Mouse (Mus musculus) spleen, adult 2 months (tissue): ENCODE measurements around the gene Skil. TPM values are rescaled to one million over a fixed set of nuclear protein-coding genes. Genes with fewer than 3 reads are reported as not detected.
"Not testable (repeated sequence)": the region's sequence is repeated elsewhere in the genome, so short reads cannot be mapped to it uniquely, and the experiment has no call there.

Experiments
- DNase-seq, 2 experiments: peaks; one replicate each; pipeline versions ENCODE4 v3.0.0 to v3.0.0-alpha.2; 2012 to 2021; ENCODE audit warnings: low spot score in 2 of 2, low read depth in 1 of 2
- H3K27ac ChIP-seq: fragments of 200-500 bp; 2 replicates; pipeline ENCODE4 v1.5.1; 2012; ENCODE audit warnings: low read length, inconsistent platforms; ENCODE audit not compliant: insufficient read depth
- H3K27me3 ChIP-seq: fragments of 200-500 bp; 2 replicates; pipeline ENCODE4 v1.6.1; 2012; ENCODE audit warnings: mild to moderate bottlenecking, moderate library complexity, low read length, inconsistent platforms; ENCODE audit not compliant: control insufficient read depth, insufficient read depth
- H3K36me3 ChIP-seq: fragments of 200-500 bp; 2 replicates; pipeline ENCODE4 v1.6.1; 2012; ENCODE audit warnings: mild to moderate bottlenecking, low read length, inconsistent platforms; ENCODE audit not compliant: control insufficient read depth, insufficient read depth
- H3K4me1 ChIP-seq: fragments of 200-500 bp; 2 replicates; pipeline ENCODE4 v1.6.1; 2011; ENCODE audit warnings: inconsistent platforms; ENCODE audit not compliant: control insufficient read depth, insufficient read depth, insufficient read length
- H3K4me3 ChIP-seq: fragments of 200-500 bp; 2 replicates; pipeline ENCODE4 v1.5.1; 2011; ENCODE audit warnings: mild to moderate bottlenecking, inconsistent platforms; ENCODE audit not compliant: insufficient read depth, insufficient read length; ENCODE audit errors: extremely low read depth
- CTCF ChIP-seq: fragments of 200-500 bp; IDR thresholded peaks from 2 replicates; pipeline ENCODE4 v1.5.1; 2011; ENCODE audit warnings: mild to moderate bottlenecking, inconsistent platforms; ENCODE audit not compliant: insufficient read depth, insufficient read length, insufficient replicate concordance; ENCODE audit errors: extremely low read depth
- POLR2A ChIP-seq: fragments of 200-500 bp; IDR thresholded peaks from 2 replicates; pipeline ENCODE4 v1.6.1; 2011; ENCODE audit warnings: low read depth, low read length, inconsistent platforms
- WGBS: fragments of 180-500 bp; shearing (Covaris S2); methylation state at CpG from one replicate; pipeline ENCODE4 v1.1.7; 2018; 5-methylcytosine and 5-hydroxymethylcytosine counted together
- polyA plus RNA-seq: library from polyadenylated mRNA; depleted of rRNA; stranded (reverse); fragments of >200 nt; gene quantifications from 2 replicates; pipeline ENCODE4 v1.2.3, GENCODE M21; 2012

Skil gene
- polyA plus RNA-seq, 1 experiment, result 4.7 TPM

- Histone ChIP-seq H3K4me3 (no peak overlapping the region), H3K36me3 (peaks cover 19% of the 10 kb centered on the region), H3K27ac (no peak overlapping the region), H3K27me3 (no peaks in the 10 kb centered on the region), H3K4me1 (no peaks in the 10 kb centered on the region)
- WGBS, result 96% methylated on average over 4 of the region's 4 CpGs
- no peak for TF ChIP-seq CTCF
- no peak for TF ChIP-seq POLR2A
- no peak for DNase-seq
These were observed 28.2 kb downstream of the Skil start for GRCm38 (mm10) chr3:31123098-31123497.

- Histone ChIP-seq H3K4me1 (no peaks in the 10 kb centered on the region), H3K4me3 (no peak overlapping the region), H3K27me3 (no peaks in the 10 kb centered on the region), H3K27ac (no peak overlapping the region), H3K36me3 (peaks cover 8% of the 10 kb centered on the region)
- TF ChIP-seq POLR2A, result no peak
- no peak for TF ChIP-seq CTCF
- 40% methylated on average over 4 of the region's 4 CpGs for WGBS
- DNase-seq, result no peak
These were observed 31.4 kb downstream of the Skil start for GRCm38 (mm10) chr3:31126303-31126702.

DNA sequence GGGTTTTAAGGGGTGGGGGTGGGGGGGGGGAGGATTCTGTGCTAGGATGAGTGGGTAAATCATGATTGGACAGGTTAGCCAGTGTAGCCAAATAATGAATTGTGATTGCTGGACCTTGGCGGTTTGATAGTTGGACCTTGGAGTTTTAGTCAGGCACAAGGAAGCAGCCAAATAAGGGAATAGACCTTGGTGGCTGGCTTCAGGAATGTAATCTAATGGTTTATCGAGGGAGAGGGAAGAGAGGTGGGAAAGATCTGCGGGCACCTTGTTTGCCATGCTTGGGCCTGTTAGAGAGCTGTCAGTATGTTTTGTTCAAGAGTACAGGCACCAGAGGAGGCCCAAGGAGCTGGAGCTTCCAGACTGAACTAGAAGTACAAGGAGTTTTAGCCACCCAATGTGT, 32.0 kb downstream of the Skil start:
- TF ChIP-seq POLR2A (no peak), CTCF (no peak)
- Histone ChIP-seq H3K27me3 (no peaks in the 10 kb centered on the region), H3K36me3 (peaks cover 7% of the 10 kb centered on the region), H3K4me3 (no peak overlapping the region), H3K27ac (no peak overlapping the region), H3K4me1 (no peaks in the 10 kb centered on the region)
- WGBS, result 87% methylated on average over 3 of the region's 3 CpGs
- no peak for DNase-seq

DNA sequence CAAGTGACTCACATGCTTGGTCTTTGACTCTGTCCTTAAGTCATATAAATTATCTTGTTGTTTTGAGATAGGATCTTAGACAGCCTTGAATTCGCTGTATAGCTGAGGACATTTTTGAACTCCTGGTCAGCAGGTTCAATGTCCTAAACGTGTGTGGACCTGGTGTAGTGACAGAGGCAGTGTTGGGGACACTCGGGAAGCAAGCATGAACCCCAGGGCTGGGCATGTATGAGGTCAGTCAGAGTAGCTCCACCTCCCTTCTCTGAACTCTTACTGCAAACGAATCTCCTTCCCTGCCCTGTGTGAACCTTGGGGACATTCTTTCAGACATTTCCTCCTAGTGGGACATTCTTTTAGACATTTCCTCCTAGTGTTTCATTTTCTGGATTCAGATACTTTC, 34.9 kb downstream of the Skil start:
- TF ChIP-seq POLR2A, result no peak
- no peak for TF ChIP-seq CTCF
- Histone ChIP-seq H3K27ac (no peak overlapping the region), H3K27me3 (no peaks in the 10 kb centered on the region), H3K4me1 (no peaks in the 10 kb centered on the region), H3K36me3 (no peaks in the 10 kb centered on the region), H3K4me3 (no peak overlapping the region)
- 58% methylated on average over 4 of the region's 4 CpGs for WGBS
- DNase-seq, result no peak

GRCm38 (mm10) chr3:31133664-31134063, 38.8 kb downstream of the Skil start:
- 3% methylated on average over 5 of the region's 5 CpGs for WGBS
- TF ChIP-seq POLR2A, result no peak
- no peak for TF ChIP-seq CTCF
- Histone ChIP-seq H3K4me3 (no peak overlapping the region), H3K27ac (no peak overlapping the region), H3K27me3 (no peaks in the 10 kb centered on the region), H3K36me3 (no peaks in the 10 kb centered on the region), H3K4me1 (no peaks in the 10 kb centered on the region)
- no peak for DNase-seq

GRCm38 (mm10) chr3:31134246-31134645, 39.4 kb downstream of the Skil start:
- no peaks in the 10 kb centered on the region for H3K4me1 ChIP-seq
- TF ChIP-seq CTCF (no peak), POLR2A (no peak)
- H3K36me3 ChIP-seq, result no peaks in the 10 kb centered on the region
- WGBS, result 80% methylated on average over 8 of the region's 8 CpGs
- H3K27me3 ChIP-seq, result no peaks in the 10 kb centered on the region
- no peak overlapping the region for H3K4me3 ChIP-seq
- no peak overlapping the region for H3K27ac ChIP-seq
- no peak for DNase-seq

DNA sequence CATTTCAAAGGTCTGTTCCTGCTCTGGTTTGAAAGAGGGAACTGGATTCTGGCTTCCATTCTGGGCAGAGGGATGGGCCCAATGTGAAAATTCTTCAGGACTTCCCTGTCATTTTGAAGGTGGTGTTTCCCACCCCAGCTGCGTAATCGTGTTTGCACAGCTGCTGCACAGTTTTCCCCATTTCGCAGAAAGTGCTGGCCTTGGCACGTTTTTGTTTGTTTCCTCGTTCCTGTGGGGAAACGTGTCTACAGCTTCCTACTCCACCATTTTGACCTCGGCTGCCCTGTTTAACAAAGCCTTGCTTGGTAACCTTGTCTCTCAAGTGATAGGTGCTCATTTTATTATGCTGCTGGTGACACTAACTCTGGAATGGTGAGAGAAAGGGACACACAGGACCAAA, 39.8 kb downstream of the Skil start:
- WGBS, result 50% methylated on average over 7 of the region's 7 CpGs
- TF ChIP-seq POLR2A, result no peak
- no peak for TF ChIP-seq CTCF
- no peaks in the 10 kb centered on the region for H3K4me1 ChIP-seq
- H3K36me3 ChIP-seq, result no peaks in the 10 kb centered on the region
- H3K27me3 ChIP-seq, result no peaks in the 10 kb centered on the region
- DNase-seq, result no peak
- no peak overlapping the region for H3K4me3 ChIP-seq
- no peak overlapping the region for H3K27ac ChIP-seq

DNA sequence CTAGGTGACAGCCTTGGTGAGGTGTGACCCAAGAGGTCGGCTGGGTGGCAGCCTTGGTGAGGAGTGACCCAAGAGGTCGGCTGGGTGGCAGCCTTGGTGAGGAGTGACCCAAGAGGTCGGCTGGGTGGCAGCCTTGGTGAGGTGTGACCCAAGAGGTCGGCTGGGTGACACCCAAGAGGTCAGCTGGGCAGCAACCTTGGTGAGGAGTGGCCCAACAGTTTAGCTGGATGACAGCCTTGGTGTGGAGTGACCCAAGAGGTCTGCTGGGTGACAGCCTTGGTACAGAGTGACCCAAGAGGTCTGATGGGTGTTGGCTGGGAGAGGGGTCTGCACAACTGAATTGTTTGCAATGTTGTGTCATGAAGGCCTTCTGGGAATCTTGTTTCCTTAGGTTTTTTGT, 41.7 kb downstream of the Skil start:
- 78% methylated on average over 4 of the region's 4 CpGs for WGBS
- not testable (repeated sequence) for H3K4me1 ChIP-seq, H3K27ac ChIP-seq, H3K27me3 ChIP-seq, H3K4me3 ChIP-seq, DNase-seq, H3K36me3 ChIP-seq
